Mouse (Mus musculus): ENCODE results near the gene Kcnab3.

Kcnab3 gene

DNA sequence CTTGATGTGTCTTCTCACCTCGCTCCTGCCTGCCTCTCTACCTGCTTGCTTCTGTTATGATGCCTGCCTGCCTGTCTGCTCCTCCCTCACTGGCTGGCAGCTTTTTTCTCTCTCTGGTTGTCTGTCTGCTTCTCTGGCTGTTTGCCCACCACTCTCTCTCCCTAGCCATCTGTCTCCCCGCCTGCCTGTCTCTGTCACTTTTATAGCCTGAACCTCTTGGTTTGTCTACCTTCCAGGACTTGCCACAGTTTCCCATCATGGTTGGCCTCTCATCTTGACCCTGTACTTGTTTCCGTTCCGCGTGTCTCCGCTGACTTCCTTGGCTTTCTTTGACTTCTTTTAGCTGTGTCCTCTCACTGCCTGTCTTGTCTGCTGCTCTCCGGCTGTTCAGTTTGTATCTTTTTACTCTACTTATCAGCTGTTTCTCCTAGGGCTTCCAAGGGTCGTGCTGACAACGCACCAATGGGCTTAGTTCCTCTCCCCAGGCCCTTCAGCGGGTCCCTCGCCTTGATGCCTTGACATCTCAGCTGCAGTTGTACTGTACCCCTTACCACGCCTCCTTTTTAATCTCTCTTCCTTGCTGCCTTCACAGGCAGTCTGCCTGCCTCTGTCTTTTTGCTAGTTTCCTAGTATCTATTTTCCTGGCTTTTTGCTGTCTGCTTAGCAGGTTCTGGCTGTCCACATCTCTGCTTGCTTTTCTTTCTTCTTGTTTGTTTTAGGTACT, 46.2 kb downstream of the Kcnab3 start:
- Histone ChIP-seq H3K27me3 (ENCODE audit: control insufficient read depth, insufficient read depth, low read length, poor library complexity, severe bottlenecking) (no peaks in the 10 kb centered on the region), H3K36me3 (ENCODE audit: control insufficient read depth, insufficient read depth, low read length, poor library complexity, severe bottlenecking) (0 out of 2 replicates have a peak, but pooled peaks cover 2% of the 10 kb centered on the region)
- no peak for DNase-seq (ENCODE audit: low read depth, low spot score)

GRCm38 (mm10) chr11:69372780-69373170, 46.7 kb downstream of the Kcnab3 start:
- DNase-seq (ENCODE audit: low read depth, low spot score): peak; percentile 60
- Histone ChIP-seq H3K36me3 (ENCODE audit: control insufficient read depth, insufficient read depth, low read length, poor library complexity, severe bottlenecking) (0 out of 2 replicates have a peak, but pooled peaks cover 2% of the 10 kb centered on the region), H3K27me3 (ENCODE audit: control insufficient read depth, insufficient read depth, low read length, poor library complexity, severe bottlenecking) (no peaks in the 10 kb centered on the region)

DNA sequence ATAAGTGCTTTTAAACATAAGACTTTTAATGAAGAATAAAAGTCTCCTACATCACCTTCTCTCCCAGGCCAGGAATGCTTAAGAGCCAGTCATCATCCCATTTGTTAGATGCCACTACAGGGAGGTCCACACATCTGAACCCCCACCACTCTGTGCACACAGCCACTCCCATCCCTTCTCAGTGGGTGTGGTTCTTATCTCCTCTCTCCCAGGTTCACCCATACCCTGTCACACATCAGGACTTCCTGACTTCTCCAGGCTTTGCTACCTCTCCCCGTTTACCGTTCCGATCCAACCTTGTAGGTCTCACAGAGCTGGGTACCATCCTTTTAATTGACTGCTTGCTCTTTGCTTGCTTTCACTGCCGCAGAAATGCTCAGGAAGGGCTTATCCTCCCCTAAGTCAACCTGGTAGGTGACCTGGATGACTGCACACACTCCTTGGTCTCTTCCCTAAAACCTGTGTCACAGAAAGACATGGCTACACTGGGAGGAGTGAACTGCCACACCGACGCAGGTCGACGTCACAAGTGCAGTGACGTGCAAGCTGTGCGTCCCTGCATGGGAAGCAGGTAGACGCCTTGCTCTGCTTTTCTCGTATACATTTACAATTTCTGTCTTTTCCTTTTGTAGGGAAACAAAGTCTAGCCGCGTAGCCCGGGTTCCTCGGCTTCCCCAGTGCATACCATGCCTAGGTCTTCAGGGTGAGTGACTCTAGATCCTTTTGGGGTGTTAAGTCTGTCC, 47.3 kb downstream of the Kcnab3 start:
- Histone ChIP-seq H3K27me3 (ENCODE audit: control insufficient read depth, insufficient read depth, low read length, poor library complexity, severe bottlenecking) (no peaks in the 10 kb centered on the region), H3K36me3 (ENCODE audit: control insufficient read depth, insufficient read depth, low read length, poor library complexity, severe bottlenecking) (0 out of 2 replicates have a peak, but pooled peaks cover 2% of the 10 kb centered on the region)
- no peak for DNase-seq (ENCODE audit: low read depth, low spot score)

- Histone ChIP-seq H3K36me3 (ENCODE audit: control insufficient read depth, insufficient read depth, low read length, poor library complexity, severe bottlenecking) (0 out of 2 replicates have a peak, but pooled peaks cover 2% of the 10 kb centered on the region), H3K27me3 (ENCODE audit: control insufficient read depth, insufficient read depth, low read length, poor library complexity, severe bottlenecking) (no peaks in the 10 kb centered on the region)
- no peak for DNase-seq (ENCODE audit: low read depth, low spot score)
Measured at GRCm38 (mm10) chr11:69375646-69376045, 49.6 kb downstream of the Kcnab3 start.

DNA sequence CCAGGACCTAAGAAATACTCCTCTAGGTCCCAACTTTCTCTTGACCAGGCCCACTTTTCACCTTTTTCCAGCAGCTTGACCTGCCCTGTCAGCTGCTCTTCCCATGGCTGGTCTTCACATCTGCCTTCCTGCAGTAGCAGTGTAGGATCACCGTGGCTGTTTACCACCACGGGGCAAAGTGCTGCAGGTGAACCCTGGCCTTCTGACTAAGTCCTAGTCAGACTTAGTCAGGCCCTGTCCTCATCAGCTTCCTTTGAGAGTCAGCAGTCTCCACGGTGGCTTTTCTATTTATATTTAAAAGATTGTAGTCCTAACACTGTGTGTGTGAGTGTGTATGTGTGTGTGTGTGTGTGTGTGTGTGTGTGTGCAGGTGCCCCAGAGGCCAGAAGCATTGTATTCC, 51.7 kb downstream of the Kcnab3 start:
- no peak for DNase-seq (ENCODE audit: low read depth, low spot score)
- H3K27me3 ChIP-seq (ENCODE audit: control insufficient read depth, insufficient read depth, low read length, poor library complexity, severe bottlenecking): no peaks in the 10 kb centered on the region
- H3K36me3 ChIP-seq (ENCODE audit: control insufficient read depth, insufficient read depth, low read length, poor library complexity, severe bottlenecking): 0 out of 2 replicates have a peak, but pooled peaks cover 2% of the 10 kb centered on the region

GRCm38 (mm10) chr11:69379600-69379999, 53.5 kb downstream of the Kcnab3 start:
- DNase-seq (ENCODE audit: low read depth, low spot score): no peak
- Histone ChIP-seq H3K27me3 (ENCODE audit: control insufficient read depth, insufficient read depth, low read length, poor library complexity, severe bottlenecking) (no peaks in the 10 kb centered on the region), H3K36me3 (ENCODE audit: control insufficient read depth, insufficient read depth, low read length, poor library complexity, severe bottlenecking) (no peaks in the 10 kb centered on the region)

DNA sequence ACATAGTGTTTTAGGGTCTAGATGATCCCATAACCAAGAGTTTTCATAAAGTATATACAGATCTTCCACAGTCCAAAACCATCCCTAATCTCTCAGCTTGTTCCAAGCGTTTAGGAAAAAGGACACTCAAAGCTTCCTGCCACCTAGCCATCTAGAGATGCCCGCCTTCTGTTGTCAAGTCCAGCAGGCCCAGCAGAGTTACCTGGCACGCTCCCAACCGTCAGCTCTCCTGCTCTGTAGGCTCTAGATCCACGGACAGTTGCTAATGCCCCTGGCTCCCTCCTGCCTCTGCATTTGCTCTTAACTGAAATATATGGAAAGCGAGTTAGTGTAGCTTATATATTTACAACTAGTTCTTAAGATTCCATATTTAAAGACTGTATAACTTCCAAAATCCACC, 55.3 kb downstream of the Kcnab3 start:
- Histone ChIP-seq H3K27me3 (ENCODE audit: control insufficient read depth, insufficient read depth, low read length, poor library complexity, severe bottlenecking) (no peaks in the 10 kb centered on the region), H3K36me3 (ENCODE audit: control insufficient read depth, insufficient read depth, low read length, poor library complexity, severe bottlenecking) (no peaks in the 10 kb centered on the region)
- DNase-seq (ENCODE audit: low read depth, low spot score): no peak

All from splenic B cell, adult 2 months (primary cell).